Mouse (Mus musculus) bone marrow macrophage, adult 2 months (primary cell): ENCODE measurements at regions not wholly inside any gene's neighbourhood (a gene's known extent, or its start where the extent isn't known, plus 50 kb on each side); places are given as distances from the start of the nearest gene placed in this dataset.

Experiments used
- CTCF ChIP-seq: IDR thresholded peaks from 2 replicates; pipeline ENCODE4 v1.5.1; 2012; ENCODE audit warnings: low read depth, mild to moderate bottlenecking, low read length, moderate library complexity
- POLR2A ChIP-seq: IDR thresholded peaks from 2 replicates; pipeline ENCODE4 v1.6.1; 2012; ENCODE audit warnings: mild to moderate bottlenecking, low read depth, low read length, borderline replicate concordance

GRCm38 (mm10) chr15:59248477-59249260 lies 359.6 kb downstream of the Gm49356 start:
- no peak for TF ChIP-seq CTCF
- TF ChIP-seq POLR2A = no peak
